Mouse (Mus musculus) gastrocnemius, adult 8-10 months (tissue): Measurements from ENCODE around the gene Rpusd2. TPM values are rescaled to one million over a fixed set of nuclear protein-coding genes. Genes with fewer than 3 reads are reported as not detected.
"Not testable (repeated sequence)": the region's sequence is repeated elsewhere in the genome, so short reads cannot be mapped to it uniquely, and the experiment has no call there.

Experiments used
- DNase-seq, 2 experiments: peaks; one replicate each; pipeline ENCODE4 v3.0.0; 2022; ENCODE audit warnings: low spot score in 2 of 2
- total RNA-seq, 4 experiments: library from RNA; stranded (reverse); gene quantifications; 2 replicates each; pipeline ENCODE4 v1.2.4; 2022

Gene Rpusd2
- total RNA-seq: 1 to 10 TPM; 2.7 to 3.5 (median 3.3) TPM

DNA sequence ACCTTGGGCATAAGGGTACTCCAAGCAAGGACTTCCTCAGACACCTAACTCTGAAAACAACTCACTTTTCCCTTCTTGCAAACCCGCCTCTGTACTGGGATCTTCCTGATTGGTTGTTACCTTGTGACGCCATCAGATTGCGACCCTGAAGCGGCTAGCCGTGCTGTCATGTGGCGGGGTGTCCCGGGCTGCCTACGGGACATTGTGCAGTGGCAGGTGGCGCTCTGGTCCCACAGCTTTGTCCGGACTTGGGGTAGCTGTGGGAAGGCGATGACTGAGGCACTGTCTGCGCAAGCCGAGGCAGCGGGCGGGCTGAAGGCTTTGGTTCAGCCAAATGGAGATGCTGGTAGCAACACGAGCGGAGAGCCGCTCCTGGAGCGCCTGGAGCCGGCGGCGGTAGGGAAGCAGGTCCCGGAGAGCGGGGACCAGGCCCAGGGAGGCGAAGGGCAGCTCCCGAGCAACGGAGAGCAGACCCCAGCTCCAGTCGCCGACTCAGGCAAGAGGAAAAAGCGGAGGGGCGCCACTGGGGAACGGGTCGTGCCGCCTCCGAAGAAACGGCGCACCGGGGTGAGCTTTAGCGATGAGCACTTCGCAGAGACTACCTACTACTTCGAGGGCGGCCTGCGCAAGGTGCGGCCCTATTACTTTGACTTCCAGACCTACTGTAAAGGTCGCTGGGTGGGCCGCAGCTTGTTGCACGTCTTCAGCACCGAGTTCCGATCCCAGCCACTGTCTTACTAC, at the start of gene Rpusd2:
TSS of gene Rpusd2 (plus strand) at position 135 of the 741 bp plus-strand sequence.
- peak; percentile 71 to 81 for DNase-seq

DNA sequence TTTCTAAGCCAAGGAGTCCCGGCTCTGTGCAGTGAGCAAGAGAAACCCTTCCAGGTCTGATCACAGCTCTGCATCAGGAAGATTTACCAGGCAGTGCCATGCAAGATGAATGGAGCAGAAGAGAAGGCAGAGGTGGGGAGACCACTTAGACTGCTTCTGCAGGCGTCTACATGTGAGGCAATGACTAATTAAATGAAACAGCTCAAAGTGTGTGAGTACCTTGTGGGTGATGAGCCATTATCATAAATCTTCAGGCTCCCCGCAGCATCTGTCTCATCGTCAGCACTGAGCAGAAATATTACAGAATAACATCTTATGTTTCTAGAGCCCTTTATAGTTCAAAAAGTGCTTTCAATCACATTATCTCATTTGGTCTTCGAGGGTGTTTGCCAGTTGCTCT, 39.1 kb upstream of the Rpusd2 start:
- no peak for DNase-seq

DNA sequence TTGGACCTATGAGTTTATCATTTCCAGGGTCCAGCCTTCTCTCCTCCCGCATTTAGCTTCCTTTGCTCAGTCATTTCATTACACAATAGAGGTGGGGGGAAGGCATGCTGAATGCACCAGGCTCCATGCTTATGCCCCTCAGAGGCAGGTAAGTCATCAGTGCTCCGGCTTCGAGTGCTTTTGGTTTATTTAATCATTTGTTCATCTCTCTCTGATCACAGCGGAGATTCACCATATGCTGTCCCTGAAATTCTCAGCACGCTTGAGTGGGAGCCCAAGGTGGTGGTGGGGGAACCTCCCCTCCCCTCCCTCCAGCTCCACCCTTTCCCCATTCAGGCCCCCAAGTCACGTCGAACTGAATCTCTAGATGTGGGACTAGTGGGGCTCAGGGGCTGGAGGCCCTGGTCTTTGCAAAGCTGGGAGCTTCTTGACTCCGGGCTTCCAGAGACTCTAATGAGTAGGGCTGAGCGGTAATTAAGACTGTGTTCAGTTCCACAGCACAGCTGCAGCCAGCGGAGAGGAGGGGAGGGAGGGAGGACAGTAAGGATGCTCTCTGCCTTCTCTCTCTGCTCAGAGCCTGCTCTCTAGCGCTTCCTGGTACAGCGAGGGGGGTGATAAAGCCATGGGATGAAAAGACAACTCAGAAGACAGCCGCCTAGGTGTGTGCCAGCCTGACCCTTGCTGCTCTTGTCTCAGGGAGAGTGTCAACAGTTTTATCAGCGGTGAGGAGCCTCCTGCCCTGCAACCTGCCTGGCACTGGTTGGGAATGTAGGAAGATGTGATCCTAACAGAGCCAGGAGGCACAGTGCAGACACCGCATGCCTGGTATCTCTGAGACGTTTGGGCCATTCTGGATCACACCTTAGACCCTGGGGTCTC, 38.4 kb upstream of the Rpusd2 start:
- no peak for DNase-seq

DNA sequence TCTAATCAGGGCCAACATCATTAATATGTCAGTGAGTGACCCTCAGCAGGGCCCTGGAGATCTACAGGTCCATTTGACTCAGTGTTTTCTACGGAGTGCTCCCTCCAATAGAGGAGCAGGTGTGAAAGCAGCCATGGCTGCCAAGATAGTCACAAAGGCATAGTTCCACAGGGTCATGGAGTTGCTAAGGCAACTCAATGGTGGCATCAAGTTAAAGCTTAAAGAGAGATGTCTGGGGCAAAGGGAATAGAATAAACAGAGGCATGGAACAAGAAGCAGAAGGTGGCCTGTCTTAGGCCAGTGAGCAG, 37.8 kb upstream of the Rpusd2 start:
- no peak for DNase-seq

DNA sequence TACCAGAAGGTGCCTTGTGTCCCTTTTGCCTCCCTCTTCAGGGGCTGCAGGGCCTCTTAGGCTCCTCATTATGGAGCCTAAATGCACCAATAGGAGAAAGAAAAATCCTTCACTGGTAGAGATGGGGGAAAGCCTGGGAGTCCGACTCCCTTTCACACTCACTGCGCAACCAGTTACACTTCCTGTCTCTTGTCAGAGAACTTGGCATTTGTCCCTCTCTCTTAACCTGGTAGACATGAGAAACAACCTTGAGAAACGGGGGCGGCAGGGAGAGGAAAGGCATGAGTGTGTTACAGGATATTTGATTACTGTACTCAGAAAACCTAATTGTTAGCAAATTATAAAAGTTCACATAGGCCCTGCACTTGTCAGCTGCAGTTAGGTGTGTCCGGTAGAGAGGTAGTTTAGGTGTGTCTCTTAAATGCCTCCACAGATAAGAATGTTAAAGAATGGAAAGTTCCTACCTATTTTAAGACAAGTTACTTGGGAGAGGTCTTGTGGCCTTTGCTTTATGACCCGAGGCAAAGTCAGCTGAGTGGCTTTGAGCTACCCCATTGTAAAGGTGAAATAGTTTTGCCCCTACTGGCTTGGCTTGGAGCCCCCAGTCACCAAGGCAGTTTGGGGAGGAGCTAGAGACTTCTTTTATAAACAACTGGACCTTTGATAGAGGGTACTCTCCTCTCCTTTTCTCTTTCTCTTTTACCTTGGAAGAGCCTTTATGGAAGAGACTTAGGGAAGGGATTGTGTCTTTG, 36.3 kb upstream of the Rpusd2 start:
- DNase-seq: no peak

DNA sequence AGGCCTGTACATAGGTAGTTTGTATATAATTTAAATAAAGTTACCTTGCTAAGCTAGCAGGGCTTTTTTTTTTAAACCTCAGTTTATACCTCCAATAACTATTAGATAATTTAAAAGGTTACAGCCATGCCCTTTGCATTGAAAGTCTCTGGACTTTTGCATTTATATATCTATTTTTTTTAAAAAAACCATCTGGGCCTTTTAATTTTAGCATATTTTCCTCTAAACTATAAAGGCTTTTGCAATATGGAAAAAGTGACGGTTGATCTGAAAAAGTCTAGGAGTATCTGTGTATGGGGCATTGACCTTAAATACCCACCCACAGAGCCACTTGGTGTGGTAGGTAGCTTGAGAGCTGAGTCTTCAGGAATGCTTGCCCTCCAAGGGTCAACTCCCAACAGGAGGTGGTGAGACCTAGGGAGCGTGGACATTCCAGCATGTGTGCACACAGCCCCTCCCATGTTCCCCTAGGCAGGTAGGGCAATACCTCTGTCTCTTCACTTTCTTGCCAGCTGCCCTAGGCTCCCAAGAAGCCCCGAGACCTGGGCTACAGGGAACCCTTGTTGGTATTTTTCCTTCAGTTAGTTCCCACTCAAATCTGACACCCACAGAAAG, 35.5 kb upstream of the Rpusd2 start:
- no peak for DNase-seq

DNA sequence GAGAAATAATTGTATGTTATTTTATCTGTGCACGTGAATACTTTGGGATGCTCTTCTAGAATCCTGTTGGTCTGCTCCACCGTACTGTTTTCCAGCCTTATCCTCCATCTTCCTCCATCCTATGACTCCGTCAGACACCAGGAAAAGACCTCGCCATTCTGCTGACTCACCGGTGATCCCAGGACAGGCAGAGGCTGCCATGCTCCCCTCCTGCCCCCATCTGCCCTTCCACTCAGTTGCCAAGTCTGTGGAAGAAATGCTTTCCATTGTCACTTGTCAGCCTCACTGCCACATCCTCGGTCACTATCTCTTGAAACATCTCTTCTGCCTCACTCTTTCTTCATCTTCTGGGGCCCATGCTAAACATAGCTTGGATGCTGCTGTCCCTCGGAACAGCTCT, 27.7 kb upstream of the Rpusd2 start:
- DNase-seq: no peak

DNA sequence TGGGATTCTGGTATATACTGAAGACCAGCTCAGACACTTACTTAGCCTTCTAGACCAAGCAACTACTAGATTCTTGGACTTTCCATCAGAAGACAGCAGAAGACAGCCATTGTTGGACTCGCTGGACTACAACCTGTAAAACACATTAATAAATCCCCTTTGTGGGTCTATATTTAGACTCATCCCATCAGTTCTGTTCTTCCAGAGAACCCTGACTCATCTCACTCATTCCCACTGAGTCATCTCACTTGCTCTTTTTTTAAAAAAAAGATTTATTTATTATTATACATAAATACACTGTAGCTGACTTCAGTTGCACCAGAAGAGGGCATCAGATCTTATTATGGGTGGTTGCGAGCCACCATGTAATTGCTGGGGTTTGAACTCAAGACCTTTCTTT, 25.2 kb upstream of the Rpusd2 start:
- DNase-seq: no peak

DNA sequence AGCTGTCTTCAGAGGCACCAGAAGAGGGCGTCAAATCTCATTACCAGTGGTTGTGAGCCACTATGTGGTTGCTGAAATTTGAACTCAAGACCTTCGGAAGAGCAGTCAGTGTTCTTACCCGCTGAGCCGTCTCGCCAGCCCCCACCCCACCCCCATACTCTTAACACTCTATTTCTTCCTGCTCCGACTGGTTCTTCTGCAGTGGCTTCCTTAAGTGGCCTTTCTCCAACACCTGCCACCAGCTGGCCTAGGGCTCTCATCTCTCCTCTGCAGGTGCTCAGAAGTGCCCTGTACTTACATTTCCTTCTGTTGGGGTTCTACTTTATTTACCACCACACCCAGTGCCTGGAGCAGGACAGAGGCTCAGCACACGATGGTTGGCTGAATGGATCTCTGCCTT, 19.6 kb upstream of the Rpusd2 start:
- no peak for DNase-seq

DNA sequence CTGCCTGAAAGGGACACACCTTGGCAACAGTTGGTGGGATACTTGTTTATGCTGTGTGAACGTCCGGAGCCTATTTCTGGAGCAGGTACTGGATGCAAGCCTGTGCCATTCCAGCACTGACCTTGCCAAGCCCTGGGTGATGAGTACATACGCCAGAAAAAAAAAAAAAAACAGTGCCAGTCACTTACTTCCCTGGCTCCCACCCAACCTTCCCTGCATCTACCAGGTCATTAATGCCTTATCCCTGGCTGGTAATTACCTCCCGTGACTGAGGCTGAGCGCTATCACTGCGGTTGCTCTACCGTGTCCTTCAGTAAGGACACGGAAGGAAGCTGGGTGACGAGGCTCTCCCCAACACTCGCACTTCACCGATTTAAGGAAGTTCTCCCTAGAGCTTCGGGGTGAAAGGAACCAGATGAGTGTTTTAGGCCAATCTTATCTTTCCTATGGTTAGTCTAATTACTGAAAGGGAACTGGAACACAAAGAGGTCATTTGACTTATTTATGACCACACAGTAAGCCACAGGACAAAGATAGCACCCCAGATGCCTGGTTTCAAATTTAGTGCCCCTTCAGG, 18.9 kb upstream of the Rpusd2 start:
- peak; percentile 41 to 63 for DNase-seq

DNA sequence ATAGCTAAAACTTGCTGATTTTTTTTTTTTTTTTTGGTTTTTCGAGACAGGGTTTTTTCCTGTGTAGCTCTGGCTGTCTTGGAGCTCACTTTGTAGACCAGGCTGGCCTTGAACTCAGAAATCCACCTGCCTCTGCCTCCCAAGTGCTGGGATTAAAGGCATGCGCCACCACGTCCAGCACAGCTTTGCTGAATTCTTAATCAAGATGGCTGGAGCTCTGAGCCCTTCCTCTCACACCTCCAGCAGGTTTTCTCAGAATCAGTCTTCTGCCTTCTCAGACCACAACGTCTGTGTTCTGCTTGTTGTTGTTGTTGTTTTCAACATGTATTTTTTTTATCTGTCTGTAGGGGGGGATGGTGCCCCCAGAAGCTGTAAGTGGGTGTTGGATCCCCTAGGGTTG, 18.3 kb upstream of the Rpusd2 start:
- not testable (repeated sequence) for DNase-seq

DNA sequence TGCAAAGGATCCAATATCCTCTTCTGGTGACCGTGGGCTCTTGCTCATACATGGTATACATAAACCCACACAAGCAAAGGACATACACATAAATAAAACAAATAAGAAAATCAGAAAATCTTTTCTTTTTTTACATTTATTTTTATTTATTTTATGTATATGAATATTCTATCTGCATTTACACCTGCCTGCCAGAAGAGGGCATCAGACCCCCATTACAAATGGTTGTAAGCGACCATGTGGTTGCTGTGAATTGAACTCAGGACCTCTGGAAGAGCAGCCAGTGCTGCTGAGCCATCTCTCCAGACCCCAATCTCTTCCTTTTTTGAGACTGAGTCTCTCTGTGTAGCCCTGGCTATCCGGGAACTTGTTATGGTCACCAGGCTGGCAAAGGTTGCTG, 16.9 kb upstream of the Rpusd2 start:
- DNase-seq: no peak

DNA sequence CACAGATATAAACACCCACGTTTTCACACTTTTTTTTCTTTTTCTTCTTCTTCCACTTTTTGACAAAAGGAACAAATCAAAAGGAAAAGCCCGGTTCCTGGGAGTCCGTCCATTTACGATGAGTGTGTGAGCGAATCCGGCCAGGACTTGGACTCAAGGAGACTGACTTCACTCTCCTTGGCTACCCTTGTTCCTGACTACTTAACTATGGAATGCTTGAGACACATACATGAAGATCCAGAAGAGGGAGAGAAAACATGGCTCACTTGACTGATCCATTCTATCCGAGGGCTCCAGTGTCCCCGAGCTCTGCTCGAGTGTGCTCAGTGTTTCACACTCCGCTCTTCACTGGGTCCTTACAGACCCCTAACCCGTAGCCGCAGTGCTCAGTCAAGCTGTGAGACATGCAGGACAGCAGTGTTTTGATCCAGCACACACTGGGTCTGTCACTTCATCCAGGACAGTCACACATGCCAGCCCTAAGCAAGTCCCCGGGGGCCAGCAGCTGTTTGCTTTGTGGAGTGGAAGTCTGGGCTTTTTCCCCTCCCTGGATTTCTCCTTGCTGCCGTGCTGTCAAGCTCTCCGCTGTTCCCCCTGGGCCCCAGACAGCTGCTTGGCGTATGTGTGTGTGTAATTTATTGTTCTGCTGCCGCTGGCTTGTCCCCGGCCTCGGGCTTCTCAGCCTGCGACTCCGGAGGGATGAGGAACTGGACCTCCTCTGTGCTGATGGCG, 16.0 kb upstream of the Rpusd2 start:
- peak; percentile 37 to 51 for DNase-seq

DNA sequence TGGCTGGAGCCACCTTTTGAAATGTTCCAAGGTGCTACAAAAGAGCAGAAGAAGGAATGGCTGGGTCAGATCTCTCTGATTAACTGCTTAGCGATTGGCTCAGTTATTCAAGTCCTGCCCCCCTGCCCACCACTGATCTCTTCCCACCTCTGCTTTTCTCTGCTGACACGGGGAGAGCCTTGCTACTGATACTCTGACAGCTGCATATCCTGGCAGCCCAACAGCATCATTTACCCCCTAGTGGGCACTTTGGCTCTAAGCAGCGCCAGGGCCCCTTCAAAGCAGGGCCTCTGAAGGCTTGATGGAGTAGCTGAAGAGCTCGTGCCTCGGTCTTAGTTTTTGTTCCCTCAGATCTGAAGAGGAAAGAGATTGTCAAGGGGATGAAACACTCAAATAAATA, 15.5 kb upstream of the Rpusd2 start:
- DNase-seq: peak in 1 of 2 experiments; percentile 7

DNA sequence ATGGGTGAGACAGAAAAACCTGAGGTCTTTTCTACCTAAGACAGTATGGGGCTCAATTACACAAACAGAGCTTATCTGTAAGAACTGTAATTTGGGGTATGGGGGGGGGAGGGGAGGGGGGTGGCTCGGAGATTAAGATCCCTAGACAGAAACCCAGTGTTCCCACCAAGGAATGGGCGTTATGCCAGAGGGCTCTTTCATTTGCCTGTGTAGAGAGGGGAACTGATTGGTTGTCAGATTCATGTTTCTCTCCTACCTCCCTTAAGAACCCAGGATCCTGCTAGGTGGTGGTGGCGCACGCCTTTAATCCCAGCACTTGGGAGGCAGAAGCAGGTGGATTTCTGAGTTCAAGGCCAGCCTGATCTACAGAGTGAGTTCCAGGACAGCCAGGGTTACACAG, 15.1 kb upstream of the Rpusd2 start:
- no peak for DNase-seq

DNA sequence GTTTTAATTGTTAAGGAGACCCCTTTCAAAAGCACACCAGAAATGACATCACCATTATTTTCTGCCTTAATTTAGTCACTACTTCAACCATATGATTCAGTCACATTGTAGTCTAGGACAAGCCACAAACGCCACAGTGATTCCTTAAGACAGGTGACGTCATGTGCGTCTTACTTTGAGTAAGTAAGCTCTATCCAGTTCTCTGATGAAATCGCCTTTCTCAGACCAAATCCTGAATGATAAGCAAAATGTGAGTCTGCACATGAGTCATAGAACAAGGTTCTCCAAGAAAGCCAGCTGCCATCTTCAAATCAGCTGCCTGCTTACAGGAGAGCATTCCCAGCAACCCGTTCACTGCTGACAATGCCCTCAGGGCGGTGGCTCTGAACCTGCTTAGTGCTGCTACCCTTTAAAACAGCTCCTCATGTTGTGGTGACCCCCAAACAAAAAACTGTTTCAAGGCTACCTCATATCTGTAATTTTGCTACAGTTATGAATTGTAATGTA, 11.4 kb upstream of the Rpusd2 start:
- no peak for DNase-seq

DNA sequence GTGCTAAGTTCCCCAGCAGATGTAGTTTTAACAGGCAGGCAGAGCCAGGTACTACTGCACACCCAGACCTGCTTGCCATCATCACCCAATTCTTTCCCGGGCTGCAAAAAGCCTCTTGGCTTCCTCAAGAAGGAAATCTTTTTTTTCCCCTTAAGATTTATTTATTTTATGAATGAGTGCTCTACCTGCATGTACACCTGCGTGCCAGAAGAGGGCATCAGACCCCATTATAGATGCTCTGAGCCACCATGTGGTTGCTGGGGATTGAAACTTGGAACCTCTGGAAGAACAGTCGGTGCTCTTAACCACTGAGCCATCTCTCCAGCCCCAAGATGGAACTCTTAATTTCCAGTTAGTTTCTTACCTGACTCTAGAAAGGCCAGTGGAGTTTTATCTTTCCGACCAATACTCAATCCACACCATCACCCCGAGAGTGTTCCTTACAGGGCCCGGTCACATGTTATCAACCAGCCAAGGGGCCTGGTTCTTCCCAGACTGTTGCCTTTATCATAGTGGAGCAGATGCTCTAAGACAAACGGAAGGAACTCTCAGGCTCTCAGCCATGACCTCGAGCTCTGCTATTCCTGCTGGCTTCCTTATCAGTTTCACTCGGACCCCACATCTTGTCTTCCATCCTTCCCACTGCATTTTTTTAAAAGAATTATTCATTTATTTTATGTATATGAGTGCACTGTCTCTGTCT, 9.9 kb upstream of the Rpusd2 start:
- DNase-seq: no peak

DNA sequence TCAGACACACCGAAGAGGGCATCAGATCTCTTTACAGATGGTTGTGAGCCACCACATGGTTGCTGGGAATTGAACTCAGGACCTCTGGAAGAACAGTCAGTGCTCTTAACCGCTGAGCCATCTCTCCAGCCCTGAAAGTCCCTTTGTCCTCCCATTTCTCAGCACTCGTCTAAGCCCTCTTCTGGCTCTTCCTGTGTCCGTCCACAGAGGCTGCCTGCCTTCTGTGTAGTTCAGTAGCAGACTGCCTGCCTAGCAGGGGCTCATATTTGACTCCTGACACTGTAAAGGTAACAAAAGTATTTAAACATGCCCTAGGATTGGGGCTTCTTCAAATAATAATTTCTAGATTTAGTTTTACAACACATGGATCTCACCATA, 9.4 kb upstream of the Rpusd2 start:
- DNase-seq: no peak

DNA sequence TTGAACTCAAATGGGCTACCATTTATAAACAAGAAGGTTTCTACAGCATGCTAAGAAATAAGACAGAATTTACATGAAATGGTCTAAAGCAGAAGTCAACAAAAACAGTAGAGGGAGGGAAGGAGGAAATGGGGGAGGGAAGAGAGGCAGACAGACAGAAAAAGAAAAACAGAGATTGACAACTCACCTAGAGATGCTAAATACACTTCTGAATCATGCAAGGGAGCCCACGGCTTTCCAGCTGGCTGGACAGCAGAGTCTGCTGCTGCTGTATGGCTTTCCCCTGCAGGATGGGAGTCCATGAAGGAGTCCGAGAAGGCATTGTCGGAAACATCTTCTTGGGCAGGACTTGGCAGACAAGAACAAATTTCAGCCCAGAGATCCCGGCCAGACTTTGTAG, 7.6 kb upstream of the Rpusd2 start:
- DNase-seq: no peak
